Mouse (Mus musculus): ENCODE data around the gene Srd5a3.

Srd5a3 gene

GRCm38 (mm10) chr5:76194377-76194945 lies 54.4 kb downstream of the Srd5a3 start:
- peak; percentile 35 to 39 for DNase-seq

GRCm38 (mm10) chr5:76199346-76199745 lies 59.3 kb downstream of the Srd5a3 start:
- DNase-seq, result no peak

GRCm38 (mm10) chr5:76203171-76203570 lies 63.1 kb downstream of the Srd5a3 start:
- no peak for DNase-seq

Data from lung, postnatal 4 days (tissue).